ENCODE assay signal across 10 mouse cellular contexts in genomic region chr6:88140264-88140663, GRCm38 (mm10). TPM values are rescaled to one million over a fixed set of nuclear protein-coding genes. Genes with fewer than 3 reads are reported as not detected.
DNase-seq lines count a peak whose midpoint lies in the region; ATAC-seq lines count a peak whose summit lies in the region.
"Had no signal": no experiment of that assay in that cellular context is flagged by ENCODE, and none has a peak within 500 bp of the region (broad histone marks: within the 10 kb centered on the region; RNA-seq: fewer than 3 reads in every experiment).

No protein-coding gene starts in this region.

- no peaks in the 10 kb centered on the region for H3K9me3 ChIP-seq in midbrain, embryonic 14.5 days (ENCODE audit: control insufficient read depth, low read length)
- no peaks in the 10 kb centered on the region for H3K9me3 ChIP-seq in midbrain, embryonic 11.5 days (ENCODE audit: control insufficient read depth, low read length)
- H3K9me3 ChIP-seq: embryonic facial prominence, embryonic 15.5 days had no signal

- no peaks in the 10 kb centered on the region for H3K27me3 ChIP-seq in midbrain, embryonic 14.5 days (ENCODE audit: control insufficient read depth, insufficient read depth, low read length)
- no peaks in the 10 kb centered on the region for H3K27me3 ChIP-seq in midbrain, embryonic 11.5 days (ENCODE audit: control insufficient read depth, insufficient read depth, low read length)
- H3K27me3 ChIP-seq: embryonic facial prominence, embryonic 15.5 days had no signal

- H3K4me3 ChIP-seq in midbrain, embryonic 14.5 days (replicated peaks; ENCODE audit: low read depth, low read length) = no peak overlapping the region
- no peak overlapping the region for H3K4me3 ChIP-seq in midbrain, embryonic 11.5 days (ENCODE audit: low read depth, low read length)
- H3K4me3 ChIP-seq: embryonic facial prominence, embryonic 15.5 days had no signal

- H3K4me1 ChIP-seq in midbrain, embryonic 14.5 days (ENCODE audit: control insufficient read depth, insufficient read depth, low read length) = peaks cover 13% of the 10 kb centered on the region; the same call in 1 of the 2 replicates
- H3K4me1 ChIP-seq in midbrain, embryonic 11.5 days (ENCODE audit: control insufficient read depth, insufficient read depth, low read length) = peaks cover 9% of the 10 kb centered on the region

- no peak for ATAC-seq in midbrain, embryonic 14.5 days (ENCODE audit: low FRiP score, low TSS enrichment)
- no peak for ATAC-seq in midbrain, embryonic 11.5 days (ENCODE audit: low FRiP score)

- no peak overlapping the region for H3K4me2 ChIP-seq in midbrain, embryonic 14.5 days (ENCODE audit: low read length)
- H3K4me2 ChIP-seq in midbrain, embryonic 11.5 days = no peak overlapping the region
- H3K4me2 ChIP-seq: embryonic facial prominence, embryonic 15.5 days had no signal

- H3K36me3 ChIP-seq in midbrain, embryonic 14.5 days (ENCODE audit: control insufficient read depth, insufficient read depth, low read length) = no peaks in the 10 kb centered on the region
- no peaks in the 10 kb centered on the region for H3K36me3 ChIP-seq in midbrain, embryonic 11.5 days (ENCODE audit: control insufficient read depth, insufficient read depth, low read length)
- H3K36me3 ChIP-seq: embryonic facial prominence, embryonic 15.5 days had no signal

- WGBS in midbrain, embryonic 14.5 days = 73% methylated on average over 8 of the region's 8 CpGs
- 84% methylated on average over 8 of the region's 8 CpGs for WGBS in midbrain, embryonic 11.5 days

- peak; percentile 52 for DNase-seq in midbrain, embryonic 14.5 days
- no peak for DNase-seq in midbrain, embryonic 11.5 days (ENCODE audit: low spot score, missing footprints)
- peak; percentile 52 for DNase-seq in gastrocnemius, postnatal 10 days
- DNase-seq in layer of hippocampus, postnatal 36 days = peak; percentile 86
- peak; percentile 72 to 79 for DNase-seq in right cerebral cortex, adult 2 months (ENCODE audit: low spot score in 2 of 2)
- no peak for DNase-seq in spleen, postnatal 10 days (ENCODE audit: low spot score in 2 of 2)
- DNase-seq in spleen, postnatal 36 days (ENCODE audit: low spot score in 2 of 2) = no peak
- DNase-seq in kidney, postnatal 4 days = no peak

- no peak overlapping the region for H3K27ac ChIP-seq in midbrain, embryonic 14.5 days (replicated peaks; ENCODE audit: low read depth, low read length)
- H3K27ac ChIP-seq in midbrain, embryonic 11.5 days (ENCODE audit: low read depth, low read length) = no peak overlapping the region
- H3K27ac ChIP-seq: embryonic facial prominence, embryonic 15.5 days; liver, embryonic 14.5 days had no signal

- H3K9ac ChIP-seq in midbrain, embryonic 14.5 days (replicated peaks; ENCODE audit: low read length) = no peak overlapping the region
- H3K9ac ChIP-seq in midbrain, embryonic 11.5 days (ENCODE audit: low read length) = no peak overlapping the region
- H3K9ac ChIP-seq: embryonic facial prominence, embryonic 15.5 days; liver, embryonic 14.5 days had no signal

RNA-seq across cellular contexts. Expression of gene Gata2, which starts 53.4 kb away (rescaled TPM):
- 15.4 and 23.0 TPM in 2 replicates for polyA plus RNA-seq in midbrain, embryonic 14.5 days (2014; fragmentation: Nextera tagmentation; extraction: Ambion mirVana)
- 26.6 and 28.6 TPM in 2 replicates for polyA plus RNA-seq in midbrain, embryonic 11.5 days (2014; fragmentation: Nextera tagmentation; extraction: Ambion mirVana)
- total RNA-seq in gastrocnemius, postnatal 10 days (2021) = 1 to 10 TPM; 5.7 to 6.0 TPM
- total RNA-seq in layer of hippocampus, postnatal 36 days (2021) = 1 to 10 TPM; 3.7 to 7.8 TPM

RNA-seq across cellular contexts. Expression of gene Rpn1, which starts 56.0 kb away (rescaled TPM):
- polyA plus RNA-seq in midbrain, embryonic 14.5 days (2014; fragmentation: Nextera tagmentation; extraction: Ambion mirVana) = 251 and 290 TPM in 2 replicates
- polyA plus RNA-seq in midbrain, embryonic 11.5 days (2014; fragmentation: Nextera tagmentation; extraction: Ambion mirVana) = 267 and 272 TPM in 2 replicates
- total RNA-seq in gastrocnemius, postnatal 10 days (2021) = 10 to 100 TPM; 77.3 to 95.7 TPM
- 100 to 1,000 TPM; 185 to 192 TPM for total RNA-seq in layer of hippocampus, postnatal 36 days (2021)

Comparison
In these comparisons a context has a peak if more than half of its experiments do, and no peak if none do; other contexts are left out.
1. DNase-seq: peak in midbrain, embryonic 14.5 days (single experiment), gastrocnemius, postnatal 10 days (single experiment), layer of hippocampus, postnatal 36 days (2 of 2) and right cerebral cortex, adult 2 months (2 of 2); none in midbrain, embryonic 11.5 days (single experiment), spleen, postnatal 10 days (0 of 2), spleen, postnatal 36 days (0 of 2) and kidney, postnatal 4 days (0 of 2).